Mouse (Mus musculus): ENCODE results near the gene Zfp697. TPM values are rescaled to one million over a fixed set of nuclear protein-coding genes. Genes with fewer than 3 reads are reported as not detected.
"Not testable (repeated sequence)": the region's sequence is repeated elsewhere in the genome, so short reads cannot be mapped to it uniquely, and the experiment has no call there.

The Zfp697 gene
- total RNA-seq, 2 experiments from 2014 or later = 0.36 to 3.5 TPM

DNA sequence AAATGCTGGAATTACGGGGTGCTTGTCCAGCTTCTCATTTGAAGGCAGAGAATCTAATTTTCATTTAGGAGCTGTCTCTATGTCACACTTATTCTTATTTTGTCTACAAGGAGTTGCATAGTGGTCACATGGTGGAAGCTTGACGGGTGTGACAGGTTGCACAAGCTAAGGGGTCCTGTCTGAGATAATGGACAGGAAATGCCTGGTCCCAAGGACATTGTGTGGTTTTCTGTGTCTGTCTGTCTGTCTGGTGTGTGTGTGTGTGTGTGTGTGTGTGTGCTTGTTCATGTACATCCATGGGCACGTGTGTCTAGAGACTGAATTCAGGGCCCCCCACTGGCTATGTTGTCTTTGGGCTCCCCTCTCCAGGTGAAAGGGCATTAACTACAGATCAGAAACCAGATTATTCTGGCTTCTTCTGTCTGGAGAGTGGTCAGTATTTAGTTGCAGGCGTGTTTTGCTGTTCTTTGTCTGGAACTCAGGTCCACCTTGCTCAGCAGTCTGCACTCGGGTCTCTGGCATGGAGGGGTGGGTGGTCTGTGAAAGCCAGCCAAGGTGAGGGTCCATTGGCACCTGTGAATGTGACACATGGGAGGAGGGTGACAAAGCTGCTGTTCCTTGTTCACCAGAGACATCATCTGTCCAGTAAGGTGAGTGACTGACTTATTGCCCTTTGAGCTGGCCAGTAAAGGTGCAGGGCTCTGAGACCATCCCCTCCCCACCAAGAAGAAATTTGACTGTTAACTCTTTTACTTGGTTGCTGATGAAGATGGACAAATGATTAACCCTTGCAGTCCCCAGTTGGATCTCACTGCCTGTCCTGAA lies 34.4 kb downstream of the Zfp697 start:
- ATAC-seq (replicated peaks; ENCODE audit: poor library complexity, severe bottlenecking) = peak; percentile 82

DNA sequence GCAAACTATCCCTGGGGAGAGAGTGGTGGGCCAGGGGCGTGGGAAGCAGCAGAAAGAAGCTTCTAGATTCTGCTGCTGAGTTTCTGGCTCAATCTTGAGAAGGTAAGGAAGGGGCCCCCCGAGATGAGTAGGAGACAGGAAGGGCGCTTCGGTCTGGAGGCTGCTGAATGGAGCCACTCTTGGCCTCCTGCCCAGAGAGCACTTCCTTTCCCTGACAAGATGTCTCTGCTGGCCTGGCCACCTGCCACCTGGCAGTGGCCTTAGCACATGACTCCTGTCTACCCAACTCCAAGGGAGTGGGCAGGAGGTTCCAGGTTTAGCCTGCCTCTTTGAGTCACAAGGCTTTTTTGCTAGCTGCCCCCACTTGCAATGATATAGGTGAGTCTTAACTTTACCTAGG lies 35.1 kb downstream of the Zfp697 start:
- peak; percentile 86 for ATAC-seq (replicated peaks; ENCODE audit: poor library complexity, severe bottlenecking)

DNA sequence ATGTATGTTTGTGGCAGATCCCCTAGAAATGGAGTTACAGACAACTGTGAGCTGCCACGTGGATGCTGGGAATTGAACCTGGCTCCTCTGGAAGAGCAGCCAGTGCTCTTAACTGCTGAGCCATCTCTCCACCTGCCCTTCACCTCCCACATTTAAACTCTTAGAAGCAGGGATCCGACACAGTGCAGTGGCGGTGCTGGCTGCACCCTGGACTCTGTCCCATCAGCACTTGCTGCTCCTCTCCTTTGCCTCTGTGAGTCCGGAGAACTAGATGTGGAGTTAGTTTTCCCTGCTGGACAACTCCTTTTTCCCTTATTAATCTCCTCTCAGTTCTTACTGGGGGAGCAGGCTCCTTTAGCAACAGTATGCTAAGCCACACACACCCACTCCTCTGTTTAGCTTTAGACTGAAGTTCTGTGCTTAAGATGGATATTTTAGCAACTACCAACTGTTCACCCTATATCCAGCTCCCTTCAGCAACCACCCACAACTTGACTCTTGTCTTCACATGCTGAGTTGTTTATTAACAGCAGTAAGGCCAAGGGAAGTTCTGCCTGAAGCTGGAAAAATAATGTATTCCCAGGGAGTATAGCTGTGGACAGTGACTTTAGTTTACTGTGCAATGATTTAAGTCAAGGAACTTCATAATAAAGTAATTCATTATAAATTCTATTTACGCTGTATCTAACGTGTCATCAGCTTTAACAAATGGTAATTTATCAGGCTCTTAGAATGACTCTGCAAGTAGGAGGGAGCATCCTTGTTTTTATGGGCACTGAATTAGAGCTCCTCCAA lies 36.9 kb downstream of the Zfp697 start:
- ATAC-seq (replicated peaks; ENCODE audit: poor library complexity, severe bottlenecking) = no peak

DNA sequence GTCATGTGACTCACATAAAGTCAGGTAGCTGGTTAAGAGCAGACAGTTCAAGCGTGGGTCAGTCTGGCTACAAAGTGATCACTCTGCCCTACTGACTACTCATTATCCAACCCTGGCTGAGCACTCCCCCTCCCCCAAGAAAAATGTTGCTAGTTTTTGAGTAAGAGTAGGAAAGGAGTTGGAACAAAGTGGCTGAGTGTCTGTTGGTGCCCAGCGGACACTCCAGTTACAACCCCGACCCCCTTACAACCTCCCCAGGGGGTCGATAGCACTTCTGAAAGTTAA lies 37.5 kb downstream of the Zfp697 start:
- ATAC-seq (replicated peaks; ENCODE audit: poor library complexity, severe bottlenecking) = no peak

DNA sequence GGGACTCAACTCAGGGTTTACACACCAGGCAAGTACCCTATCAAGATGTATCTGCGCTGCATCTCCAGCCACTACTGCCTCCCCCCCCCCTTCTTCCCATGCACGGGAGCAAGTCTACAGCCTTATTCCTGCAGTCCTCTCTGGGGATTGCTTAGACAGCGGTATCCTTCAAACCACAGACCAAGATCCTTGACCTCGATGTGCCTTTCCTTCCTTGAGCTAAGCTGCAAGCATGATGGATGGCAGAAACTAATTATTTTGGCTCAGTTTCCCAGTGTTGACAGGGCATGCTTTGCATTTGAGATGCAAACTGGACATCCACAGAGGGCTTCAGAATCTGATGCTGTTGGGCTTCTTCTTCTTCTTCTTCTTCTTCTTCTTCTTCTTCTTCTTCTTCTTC lies 40.7 kb downstream of the Zfp697 start:
- no peak for ATAC-seq (replicated peaks; ENCODE audit: poor library complexity, severe bottlenecking)

DNA sequence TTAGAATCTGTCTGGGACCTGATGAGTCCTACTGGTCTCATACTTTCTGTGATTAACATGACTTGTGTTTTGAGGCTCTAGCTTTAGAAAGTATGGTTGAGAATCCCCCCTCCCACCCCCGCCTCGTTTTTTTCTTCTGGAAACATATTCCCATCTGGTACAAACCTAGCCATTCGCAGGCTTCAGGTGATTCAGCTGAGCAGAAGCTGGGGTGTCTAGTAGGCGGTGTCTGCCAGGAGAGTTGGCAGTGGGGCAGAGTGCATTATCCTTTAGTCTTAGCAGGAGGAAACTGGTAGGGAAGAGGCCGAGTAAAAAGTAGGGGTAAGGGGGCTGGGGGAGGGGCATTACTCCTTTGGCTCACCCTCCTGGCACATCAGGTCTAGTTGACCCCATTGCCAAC lies 44.5 kb downstream of the Zfp697 start:
- no peak for ATAC-seq (replicated peaks; ENCODE audit: poor library complexity, severe bottlenecking)

DNA sequence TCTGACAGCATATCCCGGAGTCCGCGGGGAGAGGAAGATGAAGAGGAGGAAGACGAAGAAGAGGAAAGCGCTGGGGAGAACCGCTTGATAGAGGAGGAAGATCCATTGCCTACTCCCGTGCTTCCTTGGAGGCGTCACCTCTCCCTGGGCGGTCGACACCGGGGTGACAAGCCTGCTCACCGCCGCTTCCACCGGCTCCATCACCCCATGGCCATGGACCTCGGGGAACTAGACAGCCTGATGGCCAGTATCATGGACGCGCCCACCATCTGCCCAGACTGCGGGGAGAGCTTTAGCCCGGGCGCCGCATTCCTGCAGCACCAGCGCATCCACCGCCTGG lies 45.0 kb downstream of the Zfp697 start:
- no peak for ATAC-seq (replicated peaks; ENCODE audit: poor library complexity, severe bottlenecking)

DNA sequence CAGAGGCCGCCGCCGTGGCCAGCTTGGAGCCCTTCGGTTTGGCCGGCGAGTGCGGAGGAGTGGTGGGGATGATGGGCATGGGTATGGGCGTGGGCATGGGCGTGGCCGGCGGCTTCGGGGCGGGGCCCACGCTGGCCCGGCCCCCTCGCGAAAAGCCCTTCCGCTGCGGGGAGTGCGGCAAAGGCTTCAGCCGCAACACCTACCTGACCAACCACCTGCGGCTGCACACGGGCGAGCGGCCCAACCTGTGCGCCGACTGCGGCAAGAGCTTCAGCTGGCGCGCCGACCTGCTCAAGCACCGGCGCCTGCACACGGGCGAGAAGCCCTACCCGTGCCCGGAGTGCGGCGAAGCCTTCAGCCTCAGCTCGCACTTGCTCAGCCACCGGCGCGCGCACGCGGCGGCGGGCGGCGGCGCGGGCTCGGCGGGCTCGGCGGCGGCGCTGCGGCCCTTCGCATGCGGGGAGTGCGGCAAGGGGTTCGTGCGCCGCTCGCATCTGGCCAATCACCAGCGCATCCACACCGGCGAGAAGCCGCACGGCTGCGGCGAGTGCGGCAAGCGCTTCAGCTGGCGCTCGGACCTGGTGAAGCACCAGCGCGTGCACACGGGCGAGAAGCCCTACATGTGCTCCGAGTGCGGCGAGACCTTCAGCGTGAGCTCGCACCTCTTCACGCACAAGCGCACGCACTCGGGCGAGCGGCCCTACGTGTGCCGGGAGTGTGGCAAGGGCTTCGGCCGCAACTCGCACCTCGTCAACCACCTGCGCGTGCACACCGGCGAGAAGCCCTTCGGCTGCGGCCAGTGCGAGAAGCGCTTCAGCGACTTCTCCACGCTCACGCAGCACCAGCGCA lies 45.6 kb downstream of the Zfp697 start:
- peak; percentile 75 for ATAC-seq (replicated peaks; ENCODE audit: poor library complexity, severe bottlenecking)

DNA sequence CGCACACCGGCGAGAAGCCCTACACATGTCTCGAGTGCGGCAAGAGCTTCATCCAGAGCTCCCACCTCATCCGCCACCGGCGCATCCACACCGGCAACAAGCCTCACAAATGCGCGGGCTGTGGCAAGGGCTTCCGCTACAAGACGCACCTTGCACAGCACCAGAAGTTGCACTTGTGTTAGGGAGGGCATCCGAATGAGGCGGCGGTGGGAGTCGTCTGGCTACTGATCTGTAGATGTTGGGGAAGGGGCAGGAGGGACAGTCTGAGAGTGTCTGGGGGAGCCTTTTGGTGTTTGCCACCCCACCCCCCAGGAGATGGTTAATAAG lies 46.2 kb downstream of the Zfp697 start:
- peak; percentile 13 for ATAC-seq (replicated peaks; ENCODE audit: poor library complexity, severe bottlenecking)

DNA sequence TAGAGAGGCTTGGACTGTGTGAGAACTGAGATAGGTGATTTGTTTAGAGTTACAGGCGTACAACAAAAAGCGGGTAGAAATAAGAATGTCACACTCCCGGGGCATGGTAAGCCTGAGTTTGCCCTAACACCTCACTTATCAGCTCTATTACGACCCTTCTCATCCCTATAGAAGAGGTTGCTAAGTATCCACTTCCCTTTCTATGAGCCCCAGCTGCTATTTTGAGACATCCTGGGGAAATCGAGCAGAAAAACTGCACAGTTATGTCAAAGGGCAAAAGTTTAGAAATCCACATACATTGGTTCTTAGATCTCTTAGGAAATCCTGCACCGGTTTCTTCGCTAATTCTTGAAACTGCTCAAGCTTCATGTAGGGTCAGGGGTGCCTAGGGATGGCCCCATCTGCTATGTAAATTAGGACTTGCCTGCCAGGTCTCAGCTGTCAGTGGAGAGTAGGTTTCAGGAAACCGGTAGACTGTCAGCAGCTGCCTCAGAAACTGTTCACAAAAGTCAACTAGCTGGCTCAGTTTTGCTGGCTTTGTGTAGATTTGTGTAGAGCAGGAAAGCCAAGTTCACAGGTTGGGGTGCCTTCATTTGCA lies 46.8 kb downstream of the Zfp697 start:
- peak; percentile 57 for ATAC-seq (replicated peaks; ENCODE audit: poor library complexity, severe bottlenecking)

DNA sequence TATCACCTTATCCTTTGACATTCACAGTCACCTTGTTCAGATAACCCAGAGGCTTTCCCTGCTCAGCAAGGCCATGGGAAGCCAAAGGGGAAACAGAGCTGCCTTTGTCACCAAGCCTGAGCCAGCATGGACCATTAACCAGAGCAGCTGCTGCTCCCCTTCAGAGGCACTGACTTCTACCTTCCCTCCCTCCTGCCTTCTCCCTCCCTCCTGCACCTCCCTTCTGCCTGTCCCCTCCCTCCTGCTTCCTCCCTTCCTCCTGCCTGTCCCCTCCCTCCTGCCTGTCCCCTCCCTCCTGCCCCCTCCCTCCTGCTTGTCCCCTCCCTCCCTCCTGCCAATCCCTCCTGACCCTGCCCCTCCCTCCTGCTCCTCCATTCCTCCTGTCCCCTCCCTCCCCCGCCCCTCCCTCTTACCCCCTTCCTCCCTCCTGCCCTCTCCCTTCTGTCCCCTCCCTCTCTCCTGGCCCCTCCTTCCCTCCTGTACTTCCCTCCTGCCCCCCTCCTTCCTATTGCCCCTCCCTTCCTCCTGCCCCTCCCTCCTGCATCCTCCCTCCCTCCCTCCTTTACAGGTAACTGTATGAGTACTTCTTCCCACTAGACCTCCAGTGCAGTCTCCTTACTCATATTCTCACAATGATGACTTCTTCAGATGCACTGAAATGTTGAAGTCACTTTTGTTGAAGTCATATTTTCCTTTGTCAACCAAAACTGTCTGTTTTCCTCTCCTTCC lies 52.0 kb downstream of the Zfp697 start:
- ATAC-seq (replicated peaks; ENCODE audit: poor library complexity, severe bottlenecking) = peak; percentile 86

DNA sequence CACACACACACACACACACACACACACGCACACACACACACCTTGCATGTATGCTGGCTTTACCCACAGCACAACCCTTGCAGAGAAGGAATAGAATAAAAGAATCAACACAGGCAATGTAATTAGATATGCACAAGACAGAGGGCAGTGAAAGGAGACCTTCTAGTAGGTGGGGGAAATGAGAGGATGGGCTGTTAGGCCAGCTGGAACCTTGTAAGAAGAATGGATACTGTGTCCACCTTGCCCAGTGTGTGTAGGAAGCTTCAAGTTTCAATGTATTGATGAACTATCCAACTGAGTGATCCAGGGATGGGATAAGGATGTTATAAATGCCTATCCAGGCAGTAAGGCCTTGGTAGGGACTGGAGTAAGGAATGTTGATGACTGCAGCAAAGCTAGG lies 52.8 kb downstream of the Zfp697 start:
- no peak for ATAC-seq (replicated peaks; ENCODE audit: poor library complexity, severe bottlenecking)

DNA sequence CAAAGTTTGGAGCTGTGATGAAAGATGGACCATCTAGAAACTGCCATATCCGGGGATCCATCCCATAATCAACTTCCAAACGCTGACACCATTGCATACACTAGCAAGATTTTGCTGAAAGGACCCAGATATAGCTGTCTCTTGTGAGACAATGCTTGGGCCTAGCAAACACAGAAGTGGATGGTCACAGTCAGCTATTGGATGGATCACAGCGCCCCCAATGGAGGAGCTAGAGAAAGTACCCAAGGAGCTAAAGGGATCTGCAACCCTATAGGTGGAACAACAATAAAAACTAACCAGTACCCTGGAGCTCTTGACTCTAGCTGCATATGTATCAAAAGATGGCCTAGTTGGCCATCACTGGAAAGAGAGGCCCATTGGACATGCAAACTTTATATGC lies 60.0 kb downstream of the Zfp697 start:
- not testable (repeated sequence) for ATAC-seq (replicated peaks; ENCODE audit: poor library complexity, severe bottlenecking)

DNA sequence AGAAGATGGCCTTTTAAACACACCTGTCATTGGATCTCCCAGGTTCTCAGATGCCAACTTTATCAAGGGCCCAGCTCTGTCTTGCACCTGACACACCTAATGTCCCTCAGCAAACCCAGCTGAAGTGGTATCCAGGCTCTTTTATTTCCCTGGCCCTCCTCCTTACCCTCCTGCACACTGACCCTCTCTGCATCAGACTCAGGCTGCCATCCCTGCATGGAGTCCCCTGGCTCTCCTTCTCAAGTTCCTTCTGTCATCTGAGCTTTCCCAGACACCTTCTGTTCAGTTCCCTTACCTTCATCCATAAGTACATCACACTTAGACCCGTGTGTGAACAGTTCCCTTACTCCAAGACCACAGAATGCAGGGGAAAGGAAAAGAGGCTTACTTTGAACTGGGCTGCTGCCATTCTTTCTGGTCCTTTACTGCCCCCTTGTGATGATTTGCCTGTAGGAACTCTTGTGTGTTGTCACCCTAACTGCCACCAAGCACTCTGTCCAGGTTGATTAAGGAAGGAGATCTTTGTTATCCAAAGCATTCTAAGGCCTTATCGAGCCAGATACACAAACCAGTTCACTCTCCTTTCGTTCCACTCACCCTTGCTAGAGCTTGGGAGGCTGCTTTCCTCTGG lies 61.0 kb downstream of the Zfp697 start:
- peak; percentile 92 for ATAC-seq (replicated peaks; ENCODE audit: poor library complexity, severe bottlenecking)

DNA sequence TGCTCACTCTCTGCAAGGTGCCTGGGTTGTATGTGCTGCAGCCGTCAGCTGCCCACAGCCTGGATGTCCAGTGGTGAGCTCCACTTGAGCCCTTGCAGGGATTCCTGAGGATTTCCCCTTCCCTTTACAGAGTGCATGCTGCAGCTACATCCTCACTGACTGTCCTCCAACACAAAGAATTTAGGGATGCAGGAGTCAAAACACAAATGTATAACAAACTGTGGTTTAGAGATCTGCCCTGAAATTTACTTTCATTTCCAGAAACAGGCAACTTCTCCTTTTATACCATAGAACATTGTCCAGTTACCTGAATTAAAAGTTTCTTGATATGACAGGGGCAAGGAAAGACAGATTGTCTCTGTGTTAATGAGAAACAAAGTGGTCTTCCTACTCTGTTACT lies 61.7 kb downstream of the Zfp697 start:
- ATAC-seq (replicated peaks; ENCODE audit: poor library complexity, severe bottlenecking) = peak; percentile 68

DNA sequence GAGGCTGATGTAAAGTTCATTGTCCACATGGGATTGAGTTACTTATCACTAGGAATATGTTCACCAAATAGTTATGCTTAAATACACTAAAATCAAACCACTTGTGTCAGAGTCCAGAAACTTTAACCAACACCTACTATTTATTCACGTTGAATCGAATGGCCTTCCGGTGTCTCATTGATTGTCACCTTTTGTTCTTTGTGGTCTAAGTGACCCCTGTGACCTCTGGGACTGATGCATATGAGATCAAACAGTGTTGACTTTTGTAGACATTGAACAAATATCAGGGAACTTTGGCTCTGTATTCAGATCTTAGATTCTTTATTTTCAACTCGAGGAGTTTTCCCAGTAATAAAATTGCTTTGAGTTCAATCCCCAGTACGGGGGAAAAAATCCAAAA lies 71.5 kb downstream of the Zfp697 start:
- ATAC-seq (replicated peaks; ENCODE audit: poor library complexity, severe bottlenecking) = not testable (repeated sequence)

DNA sequence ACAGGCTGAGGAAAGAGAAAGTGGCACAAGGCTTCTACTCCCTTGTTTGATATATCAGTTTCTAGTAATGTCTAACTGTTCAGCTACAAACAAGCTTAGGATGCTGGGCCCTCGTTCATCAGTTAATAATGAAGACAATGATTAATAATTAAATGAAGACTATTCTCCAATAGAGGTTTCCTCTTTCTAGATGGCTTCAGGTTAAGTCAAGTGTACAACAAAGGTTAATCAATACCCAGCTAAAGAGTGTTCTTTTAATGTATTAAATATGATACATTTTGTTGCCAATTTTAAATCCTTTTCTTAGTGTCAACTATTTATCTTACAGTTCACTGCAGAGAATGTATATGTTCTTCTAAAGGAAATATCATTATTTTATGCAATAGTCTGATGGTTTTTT lies 74.8 kb downstream of the Zfp697 start, which contains the start of gene Gm4450:
Gene Gm4450 (minus strand): TSS at position 101 of the 400 bp plus-strand sequence.
- not testable (repeated sequence) for ATAC-seq (replicated peaks; ENCODE audit: poor library complexity, severe bottlenecking)

DNA sequence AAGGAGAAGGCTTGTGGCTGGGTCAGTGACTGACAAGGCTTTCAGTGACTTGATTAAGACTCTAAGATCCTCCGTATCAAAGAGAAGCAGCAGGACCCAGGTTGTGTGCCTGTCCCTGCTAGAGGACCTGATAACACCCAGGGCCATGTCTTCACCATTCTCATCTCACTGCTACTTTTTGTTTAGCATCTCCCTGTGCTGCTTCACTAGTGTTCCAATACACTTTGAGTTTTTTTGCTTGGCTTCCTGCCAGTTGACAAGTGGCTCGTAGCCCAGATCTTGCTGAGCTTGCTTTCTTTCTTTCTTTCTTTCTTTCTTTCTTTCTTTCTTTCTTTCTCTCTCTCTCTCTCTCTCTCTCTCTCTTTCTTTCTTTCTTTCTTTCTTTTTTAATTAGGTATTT lies 87.1 kb downstream of the Zfp697 start:
- ATAC-seq (replicated peaks; ENCODE audit: poor library complexity, severe bottlenecking) = not testable (repeated sequence)

DNA sequence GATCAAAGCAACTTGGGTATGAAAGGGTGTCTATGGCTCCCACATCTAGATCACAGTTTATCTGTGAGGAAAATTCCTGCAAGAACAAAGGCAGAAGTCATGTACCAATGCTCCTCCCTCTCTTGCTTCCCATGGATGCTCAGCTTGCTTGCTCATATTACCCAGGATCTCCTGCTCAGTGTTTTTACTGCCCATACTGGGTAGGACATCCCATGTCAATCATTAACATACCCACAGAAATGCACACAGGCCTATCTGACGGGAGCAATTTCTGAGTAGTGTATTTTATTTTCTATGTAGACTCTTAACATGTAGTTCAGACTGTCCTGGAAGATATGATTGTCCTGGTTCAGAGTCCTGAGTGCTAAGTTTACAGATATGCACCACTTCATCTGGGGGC lies 88.8 kb downstream of the Zfp697 start:
- not testable (repeated sequence) for ATAC-seq (replicated peaks; ENCODE audit: poor library complexity, severe bottlenecking)

DNA sequence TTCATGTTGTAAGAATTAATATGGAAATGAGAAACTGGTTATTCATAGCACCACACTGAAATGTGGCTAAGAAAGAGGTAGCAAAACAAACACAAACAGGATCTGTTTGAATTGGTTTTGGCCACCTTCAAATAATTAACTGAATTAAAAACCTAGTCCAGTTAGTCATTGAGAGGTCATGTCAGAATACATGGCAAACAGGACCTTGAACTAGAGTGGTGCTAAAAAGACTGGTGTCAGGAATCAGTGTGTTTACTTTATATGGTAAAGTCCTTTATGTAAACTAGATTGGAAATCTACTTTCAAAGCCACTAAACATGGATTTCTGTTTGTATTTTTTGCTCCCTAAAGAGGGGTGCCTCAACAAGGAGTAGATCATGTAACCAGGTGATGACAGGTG lies 89.2 kb downstream of the Zfp697 start:
- not testable (repeated sequence) for ATAC-seq (replicated peaks; ENCODE audit: poor library complexity, severe bottlenecking)
